Mouse (Mus musculus) myocyte (in vitro differentiated cells): ENCODE measurements around the gene Ctps.

ENCODE experiments used
- E2F4 ChIP-seq: IDR thresholded peaks from one replicate; pipeline ENCODE4 v1.6.1; 2011; ENCODE audit warnings: mild to moderate bottlenecking, control low read depth, moderate library complexity; ENCODE audit not compliant: insufficient read depth
- MAX ChIP-seq: IDR thresholded peaks from one replicate; pipeline ENCODE4 v1.6.1; 2011; ENCODE audit warnings: low read depth, mild to moderate bottlenecking, control low read depth
- POLR2A ChIP-seq: IDR thresholded peaks from one replicate; pipeline ENCODE4 v1.6.1; 2011; ENCODE audit warnings: low read depth, mild to moderate bottlenecking, control low read depth, moderate library complexity; ENCODE audit not compliant: insufficient read length
- POLR2AphosphoS2 ChIP-seq: IDR thresholded peaks from one replicate; pipeline ENCODE4 v1.6.1; 2011; ENCODE audit warnings: low read depth, control low read depth; ENCODE audit not compliant: insufficient read length
- REST ChIP-seq: IDR thresholded peaks from one replicate; pipeline ENCODE4 v1.6.1; 2011; ENCODE audit warnings: mild to moderate bottlenecking, control low read depth, moderate library complexity; ENCODE audit not compliant: insufficient read depth, insufficient read length
- USF1 ChIP-seq: IDR thresholded peaks from one replicate; pipeline ENCODE4 v1.6.1; 2011; ENCODE audit warnings: low read depth, mild to moderate bottlenecking, control low read depth, moderate library complexity

- TF ChIP-seq POLR2A (no peak), POLR2AphosphoS2 (no peak), MAX (no peak), REST (no peak), USF1 (no peak), E2F4 (no peak)
Measured at GRCm38 (mm10) chr4:120586986-120587385, 16.9 kb upstream of the Ctps start.
